Mouse (Mus musculus): ENCODE data around the gene Ncf1. TPM values are rescaled to one million over a fixed set of nuclear protein-coding genes. Genes with fewer than 3 reads are reported as not detected.
A peak's percentile ranks its signal among the peaks of the same experiment; 100 is the strongest.

Gene Ncf1
- polyA plus RNA-seq, 1 experiment = 13.5 TPM

- no peak for DNase-seq (ENCODE audit: low read depth, low spot score)
- 12% methylated on average over 36 of the region's 36 CpGs for WGBS
Observed at GRCm38 (mm10) chr5:134221708-134222150, 7.7 kb downstream of the Ncf1 start.

DNA sequence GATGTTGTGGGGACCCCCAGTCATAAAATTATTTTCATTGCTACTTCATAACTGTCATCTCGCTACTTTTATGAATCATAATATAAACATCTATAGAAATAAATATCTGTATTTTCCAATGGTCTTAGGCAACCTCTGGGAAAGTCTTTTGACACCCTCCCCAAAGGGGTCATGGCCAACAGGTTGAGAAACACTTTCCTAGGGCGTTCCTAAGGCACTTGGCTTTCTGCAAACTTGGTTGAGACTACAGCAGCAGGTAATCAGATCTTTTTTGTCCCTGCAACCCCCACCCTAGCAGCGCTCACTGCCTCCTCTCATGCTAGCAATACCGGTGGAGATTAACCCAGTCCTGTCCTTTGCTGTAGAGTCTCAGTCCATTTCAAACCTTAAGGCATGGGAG is 8.1 kb downstream of the Ncf1 start:
- DNase-seq (ENCODE audit: low read depth, low spot score) = no peak
- 56% methylated on average over 4 of the region's 4 CpGs for WGBS

DNA sequence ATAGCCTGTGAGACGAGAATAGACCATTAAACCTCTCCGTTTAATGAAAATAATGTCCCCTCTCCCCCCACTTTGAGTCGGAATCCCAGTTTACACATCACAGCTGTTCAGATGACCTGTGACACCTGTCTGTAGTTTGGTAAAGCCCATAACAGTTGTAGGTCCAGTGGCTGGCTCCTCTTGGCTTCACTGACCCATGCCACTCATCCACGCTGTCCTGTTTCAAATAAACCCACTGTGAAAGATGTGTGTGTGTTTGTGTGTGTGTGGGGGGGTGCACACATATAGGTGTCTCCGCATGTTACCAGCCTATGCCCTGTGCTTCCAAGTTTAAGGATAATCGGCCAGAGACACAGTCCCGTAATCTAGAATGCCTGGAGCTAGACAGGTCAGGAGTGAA is 11.5 kb downstream of the Ncf1 start:
- no peak for DNase-seq (ENCODE audit: low read depth, low spot score)
- WGBS = 86% methylated on average over 7 of the region's 7 CpGs

GRCm38 (mm10) chr5:134214021-134214806 is 15.2 kb downstream of the Ncf1 start:
- WGBS = 58% methylated on average over 12 of the region's 12 CpGs
- no peak for DNase-seq (ENCODE audit: low read depth, low spot score)

GRCm38 (mm10) chr5:134209931-134210554 is 19.4 kb downstream of the Ncf1 start:
- no peak for DNase-seq (ENCODE audit: low read depth, low spot score)
- 31% methylated on average over 11 of the region's 11 CpGs for WGBS

GRCm38 (mm10) chr5:134206721-134207120 is 22.7 kb downstream of the Ncf1 start:
- DNase-seq (ENCODE audit: low read depth, low spot score) = no peak
- 78% methylated on average over 10 of the region's 10 CpGs for WGBS

- DNase-seq (ENCODE audit: low read depth, low spot score) = no peak
- WGBS = 83% methylated on average over 8 of the region's 8 CpGs
Observed at GRCm38 (mm10) chr5:134193664-134194063, 35.8 kb downstream of the Ncf1 start.

- WGBS = 74% methylated on average over 7 of the region's 7 CpGs
Observed at GRCm38 (mm10) chr5:134188571-134188970, 40.9 kb downstream of the Ncf1 start.

GRCm38 (mm10) chr5:134186961-134187731 is 42.3 kb downstream of the Ncf1 start:
- WGBS = 61% methylated on average over 4 of the region's 4 CpGs
- DNase-seq (ENCODE audit: low read depth, low spot score) = no peak

More at GRCm38 (mm10) chr5:134188571-134188970, 40.9 kb downstream of the Ncf1 start:
- no peak for DNase-seq (ENCODE audit: low read depth, low spot score)

- WGBS = 68% methylated on average over 3 of the region's 3 CpGs
- DNase-seq (ENCODE audit: low read depth, low spot score) = no peak
Observed at GRCm38 (mm10) chr5:134186059-134186458, 43.4 kb downstream of the Ncf1 start.

- under 1% methylated on average over 92 of the region's 92 CpGs for WGBS
- peak; percentile 84 for DNase-seq (ENCODE audit: low read depth, low spot score)
Observed at GRCm38 (mm10) chr5:134183880-134184808, 45.3 kb downstream of the Ncf1 start, which contains the start of gene Gtf2ird2. Gene Gtf2ird2 (plus strand): TSS chr5:134184019.

GRCm38 (mm10) chr5:134183162-134183561 is 46.3 kb downstream of the Ncf1 start:
- no peak for DNase-seq (ENCODE audit: low read depth, low spot score)
- 27% methylated on average over 7 of the region's 7 CpGs for WGBS

DNA sequence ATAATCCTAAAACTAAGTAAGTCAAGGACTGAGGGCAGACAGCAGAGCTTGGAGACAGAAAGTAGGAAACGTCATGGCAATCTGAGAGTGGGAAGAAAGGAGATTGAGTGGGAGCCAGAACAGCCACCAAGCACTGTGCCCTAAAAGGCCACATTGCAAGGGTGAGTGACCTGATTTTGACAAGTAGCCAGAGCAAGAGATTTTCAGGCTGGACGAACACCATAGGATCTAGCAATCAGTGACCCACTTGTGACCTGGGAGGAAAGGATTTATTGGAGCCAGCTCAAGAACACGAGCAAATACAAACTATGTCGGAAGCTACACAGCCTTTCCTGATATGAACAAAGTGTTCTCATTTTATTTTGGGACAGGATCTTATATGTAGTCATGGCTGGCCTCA is 46.7 kb downstream of the Ncf1 start:
- no peak for DNase-seq (ENCODE audit: low read depth, low spot score)
- 28% methylated on average over 4 of the region's 4 CpGs for WGBS

GRCm38 (mm10) chr5:134182172-134182571 is 47.3 kb downstream of the Ncf1 start:
- no peak for DNase-seq (ENCODE audit: low read depth, low spot score)
- 46% methylated on average over 3 of the region's 3 CpGs for WGBS

DNA sequence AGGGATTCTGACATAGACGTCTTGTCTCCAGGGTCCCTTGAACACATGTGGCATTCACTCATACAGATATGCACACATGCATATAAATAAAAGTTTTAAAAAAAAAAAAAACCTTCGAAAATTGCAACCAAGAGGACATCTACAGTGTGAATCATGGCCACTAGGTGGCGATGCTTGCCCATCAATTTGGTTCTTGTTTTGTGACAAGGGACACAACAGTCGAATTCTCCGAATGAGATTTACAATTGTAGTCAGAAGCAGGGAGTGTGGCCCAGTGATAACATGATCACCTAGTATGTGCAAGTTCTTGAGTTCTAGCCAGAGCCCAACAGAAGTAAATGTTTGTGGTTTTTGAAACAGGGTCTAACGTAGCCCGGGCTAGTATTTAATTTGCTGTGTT is 49.6 kb downstream of the Ncf1 start:
- peak; percentile 63 for DNase-seq (ENCODE audit: low read depth, low spot score)
- WGBS = 18% methylated on average over 7 of the region's 7 CpGs

- no peak for DNase-seq (ENCODE audit: low read depth, low spot score)
- WGBS = 74% methylated on average over 7 of the region's 7 CpGs
Observed at GRCm38 (mm10) chr5:134178536-134178935, 50.9 kb downstream of the Ncf1 start.

DNA sequence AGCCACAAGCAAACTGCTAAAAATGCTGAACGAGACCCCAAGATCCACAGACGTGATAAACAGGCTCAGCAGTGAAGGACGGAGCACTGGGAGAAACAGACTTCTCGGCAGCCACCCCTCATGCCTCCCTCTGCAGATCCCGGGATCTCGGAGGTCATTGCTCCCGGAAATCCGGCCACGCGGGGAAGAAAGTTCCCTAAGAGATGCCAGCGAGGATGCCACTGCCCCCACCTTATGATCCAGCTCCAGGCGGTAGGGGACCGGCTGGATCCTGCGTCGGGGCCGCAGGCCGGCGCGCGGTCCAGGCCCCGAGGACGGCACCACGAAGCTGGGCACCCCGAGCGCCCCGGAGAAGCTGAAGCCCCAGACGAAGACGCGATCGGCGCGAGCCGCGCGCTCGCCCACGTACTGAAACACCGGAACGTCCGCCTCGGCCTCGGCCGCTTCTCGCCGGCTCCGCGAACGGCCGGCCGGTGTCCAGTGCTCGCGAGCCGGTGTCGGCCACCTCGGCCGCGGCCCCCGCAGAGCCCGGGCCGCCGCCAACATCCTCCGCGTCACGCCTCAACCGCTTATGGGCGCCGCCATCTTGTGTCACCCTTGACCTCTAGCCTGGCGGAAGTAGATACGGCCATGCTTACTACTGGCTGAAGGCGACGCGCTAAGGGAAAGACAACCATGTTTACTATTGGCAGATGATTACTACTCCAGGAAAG is 53.1 kb downstream of the Ncf1 start, which contains the start of gene Rcc1l:
Rcc1l (minus strand) TSS at position 606 of the 713 bp plus-strand sequence.
- DNase-seq (ENCODE audit: low read depth, low spot score) = peak; percentile 72
- under 1% methylated on average over 72 of the region's 72 CpGs for WGBS

- no peak for DNase-seq (ENCODE audit: low read depth, low spot score)
- WGBS = 10% methylated on average over 10 of the region's 10 CpGs
Observed at GRCm38 (mm10) chr5:134175696-134176095, 53.7 kb downstream of the Ncf1 start.

GRCm38 (mm10) chr5:134173206-134173605 is 56.2 kb downstream of the Ncf1 start:
- no peak for DNase-seq (ENCODE audit: low read depth, low spot score)
- 28% methylated on average over 4 of the region's 4 CpGs for WGBS
